Mouse (Mus musculus) liver, embryonic 15.5 days (tissue): ENCODE measurements around the gene Olfr6. TPM values are rescaled to one million over a fixed set of nuclear protein-coding genes. Genes with fewer than 3 reads are reported as not detected.
"Not testable (repeated sequence)": the region's sequence is repeated elsewhere in the genome, so short reads cannot be mapped to it uniquely, and the experiment has no call there.

Source experiments
- ATAC-seq: fragments of 200-750 bp; cut with Nextera tagmentation; 2 replicates; pipeline ENCODE4 v1.8.0; 2017; ENCODE audit warnings: moderate number of reproducible peaks, mild to moderate bottlenecking, moderate library complexity; ENCODE audit not compliant: insufficient read depth
- H3K27ac ChIP-seq: fragments of 300-500 bp; sonication (generic); replicated peaks from 2 replicates; pipeline ENCODE4 v1.5.1; 2015; ENCODE audit warnings: mild to moderate bottlenecking, inconsistent platforms
- H3K27me3 ChIP-seq: fragments of 300-500 bp; sonication (generic); 2 replicates; pipeline ENCODE4 v1.6.1; 2015; ENCODE audit warnings: mild to moderate bottlenecking, inconsistent platforms
- H3K36me3 ChIP-seq: fragments of 300-500 bp; sonication (generic); replicated peaks from 2 replicates; pipeline ENCODE4 v1.6.1; 2015; ENCODE audit warnings: moderate library complexity, mild to moderate bottlenecking, inconsistent platforms
- H3K4me1 ChIP-seq: fragments of 300-500 bp; sonication (generic); replicated peaks from 2 replicates; pipeline ENCODE4 v1.6.1; 2015; ENCODE audit warnings: inconsistent platforms
- H3K4me2 ChIP-seq: fragments of 300-500 bp; sonication (generic); 2 replicates; pipeline ENCODE4 v1.6.1; 2015; ENCODE audit warnings: moderate library complexity, mild to moderate bottlenecking, inconsistent platforms
- H3K4me3 ChIP-seq: fragments of 300-500 bp; sonication (generic); replicated peaks from 2 replicates; pipeline ENCODE4 v1.5.1; 2015; ENCODE audit warnings: mild to moderate bottlenecking, inconsistent platforms
- H3K9ac ChIP-seq: fragments of 300-500 bp; sonication (generic); 2 replicates; pipeline ENCODE4 v1.6.1; 2015; ENCODE audit warnings: moderate library complexity, mild to moderate bottlenecking, inconsistent platforms
- H3K9me3 ChIP-seq: fragments of 300-500 bp; sonication (generic); replicated peaks from 2 replicates; pipeline ENCODE4 v1.6.1; 2016; ENCODE audit warnings: inconsistent platforms
- WGBS: fragments of 180-500 bp; shearing (Covaris S2); methylation state at CpG from one replicate; pipeline ENCODE4 v1.1.7; 2015; ENCODE audit warnings: mixed read lengths; ENCODE audit not compliant: insufficient replicate concordance; 5-methylcytosine and 5-hydroxymethylcytosine counted together
- polyA plus RNA-seq: library from polyadenylated mRNA; unstranded; fragments of >200 nt; fragmentation: Nextera tagmentation; extraction: Ambion mirVana; gene quantifications from 2 replicates; pipeline ENCODE4 v1.2.1, GENCODE M21; 2015

The Olfr6 gene
- not detected in 2 replicates for polyA plus RNA-seq

DNA sequence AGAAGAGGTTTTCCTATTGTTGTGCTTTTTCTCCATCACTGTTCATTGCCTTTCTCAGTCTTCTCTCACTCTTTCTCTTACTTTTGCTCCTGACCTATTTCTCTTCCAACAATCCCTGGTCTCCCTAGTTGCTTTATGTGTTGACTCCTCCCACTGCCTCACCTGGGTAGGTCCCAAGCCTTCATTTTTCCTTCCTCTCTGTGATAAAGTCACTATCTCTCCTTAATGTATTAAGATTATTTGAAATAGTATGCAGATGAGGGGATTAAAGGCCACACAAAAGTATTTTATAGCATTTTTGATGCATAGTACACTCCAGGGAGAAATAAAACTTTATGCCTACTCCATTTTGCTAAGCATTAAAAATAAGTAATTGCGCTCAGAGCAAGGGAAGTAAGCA lies at the start of gene Olfr6:
TSS of gene Olfr6 (minus strand) at position 101 of the 400 bp plus-strand sequence.
- Histone ChIP-seq H3K27ac (no peak within 1 kb of the TSS), H3K4me3 (no peak within 1 kb of the TSS), H3K27me3 (no peaks in the 10 kb centered on the region), H3K4me1 (no peaks in the 10 kb centered on the region), H3K4me2 (no peak within 1 kb of the TSS), H3K36me3 (no peaks in the 10 kb centered on the region), H3K9ac (no peak within 1 kb of the TSS), H3K9me3 (no peaks in the 10 kb centered on the region)
- ATAC-seq: no peak
- 69% methylated on average over 1 of the region's 1 CpGs for WGBS

DNA sequence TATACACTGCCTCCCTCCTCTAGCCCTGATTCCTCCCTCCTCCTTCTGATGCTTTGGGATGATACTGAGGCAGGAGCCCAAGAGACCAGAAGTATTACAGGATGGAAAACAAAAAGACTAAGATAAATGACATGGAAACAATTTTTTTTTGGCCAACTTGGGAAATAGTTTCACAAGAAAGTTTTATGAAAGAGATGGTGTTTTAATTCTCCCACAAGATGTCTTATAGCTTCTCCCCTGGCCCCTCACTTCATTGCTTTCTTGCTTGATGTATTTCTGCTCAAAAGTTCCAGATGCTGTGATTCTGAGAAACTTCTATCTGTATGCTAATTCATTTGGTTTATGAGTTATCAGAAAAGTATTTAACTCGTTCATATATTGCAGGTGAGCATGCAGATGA lies 42.2 kb upstream of the Olfr6 start, which contains the start of gene Olfr2:
TSS of gene Olfr2 (minus strand) at position 101 of the 400 bp plus-strand sequence.
- Histone ChIP-seq H3K27me3 (no peaks in the 10 kb centered on the region), H3K9me3 (no peaks in the 10 kb centered on the region), H3K4me1 (no peaks in the 10 kb centered on the region), H3K27ac (no peak within 1 kb of the TSS), H3K36me3 (no peaks in the 10 kb centered on the region), H3K4me2 (no peak within 1 kb of the TSS), H3K4me3 (no peak within 1 kb of the TSS), H3K9ac (no peak within 1 kb of the TSS)
- 21% methylated on average over 1 of the region's 1 CpGs for WGBS
- no peak for ATAC-seq

DNA sequence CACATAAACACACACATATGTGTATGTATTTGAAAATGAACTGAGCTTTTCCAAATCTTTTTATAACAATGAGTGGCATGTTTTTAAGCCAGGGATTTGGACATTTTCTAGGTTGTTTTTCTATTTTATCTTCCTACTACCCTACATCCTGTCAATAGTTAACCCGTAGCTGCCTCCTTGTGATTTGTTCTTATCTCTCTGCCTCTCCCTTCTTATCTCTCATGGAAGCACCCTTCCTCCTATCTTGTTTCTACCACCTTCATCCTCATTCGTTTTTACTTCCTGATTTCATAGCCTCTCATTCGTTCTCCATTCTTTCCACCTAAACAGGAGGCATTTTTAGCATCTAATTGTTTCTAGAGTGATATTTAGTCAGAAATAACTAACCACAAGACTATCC lies 40.4 kb upstream of the Olfr6 start:
- Histone ChIP-seq H3K36me3 (no peaks in the 10 kb centered on the region), H3K4me2 (no peak overlapping the region), H3K4me1 (no peaks in the 10 kb centered on the region), H3K9me3 (no peaks in the 10 kb centered on the region), H3K4me3 (no peak overlapping the region), H3K27ac (no peak overlapping the region), H3K9ac (no peak overlapping the region), H3K27me3 (no peaks in the 10 kb centered on the region)
- WGBS: 8% methylated on average over 3 of the region's 3 CpGs
- no peak for ATAC-seq

DNA sequence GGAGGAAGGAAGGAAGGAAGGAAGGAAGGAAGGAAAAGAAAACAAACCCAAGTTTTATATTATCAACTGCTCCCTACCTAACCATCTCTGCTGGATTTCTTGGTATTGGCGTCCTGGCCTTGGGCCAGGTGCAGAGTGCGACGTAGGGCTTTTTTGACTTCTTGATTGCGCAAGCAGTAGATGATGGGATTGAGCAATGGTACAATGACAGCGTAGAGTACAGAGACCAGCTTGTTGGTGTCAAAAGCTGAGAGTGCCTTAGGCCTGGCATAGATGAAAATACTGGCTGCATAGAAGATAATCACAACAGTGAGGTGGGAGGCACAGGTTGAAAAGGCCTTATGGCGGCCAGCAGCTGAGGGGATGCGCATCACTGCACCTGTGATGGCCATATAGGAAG lies 37.1 kb upstream of the Olfr6 start:
- no peak overlapping the region for H3K4me3 ChIP-seq
- no peak for ATAC-seq
- H3K27me3 ChIP-seq: no peaks in the 10 kb centered on the region
- H3K4me2 ChIP-seq: no peak overlapping the region
- WGBS: 70% methylated on average over 7 of the region's 7 CpGs
- no peaks in the 10 kb centered on the region for H3K36me3 ChIP-seq
- H3K9ac ChIP-seq: no peak overlapping the region
- H3K27ac ChIP-seq: no peak overlapping the region
- H3K9me3 ChIP-seq: no peaks in the 10 kb centered on the region
- H3K4me1 ChIP-seq: no peaks in the 10 kb centered on the region

DNA sequence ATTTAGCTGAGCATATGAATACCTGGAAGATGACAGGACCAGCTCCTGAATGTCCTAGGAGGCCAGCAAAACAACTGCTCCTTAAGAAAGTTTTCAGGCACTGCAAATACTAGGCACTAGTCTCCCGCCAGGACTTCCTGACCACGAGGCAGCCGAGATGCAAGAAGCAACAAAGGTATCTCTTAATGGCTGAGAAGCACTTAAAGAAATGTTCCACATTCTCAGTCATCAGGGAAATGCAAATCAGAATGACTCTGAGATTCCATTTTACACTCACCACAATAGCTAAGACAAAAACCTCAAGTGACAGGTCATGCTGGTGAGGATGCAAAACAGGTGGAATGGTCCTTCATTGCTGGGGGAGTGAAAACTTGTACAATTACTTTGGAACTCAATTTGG lies 21.5 kb upstream of the Olfr6 start:
- no peak overlapping the region for H3K4me2 ChIP-seq
- H3K4me3 ChIP-seq: no peak overlapping the region
- H3K4me1 ChIP-seq: no peaks in the 10 kb centered on the region
- 63% methylated on average over 3 of the region's 3 CpGs for WGBS
- H3K9me3 ChIP-seq: no peaks in the 10 kb centered on the region
- no peak overlapping the region for H3K9ac ChIP-seq
- no peaks in the 10 kb centered on the region for H3K27me3 ChIP-seq
- no peak overlapping the region for H3K27ac ChIP-seq
- no peak for ATAC-seq
- no peaks in the 10 kb centered on the region for H3K36me3 ChIP-seq

DNA sequence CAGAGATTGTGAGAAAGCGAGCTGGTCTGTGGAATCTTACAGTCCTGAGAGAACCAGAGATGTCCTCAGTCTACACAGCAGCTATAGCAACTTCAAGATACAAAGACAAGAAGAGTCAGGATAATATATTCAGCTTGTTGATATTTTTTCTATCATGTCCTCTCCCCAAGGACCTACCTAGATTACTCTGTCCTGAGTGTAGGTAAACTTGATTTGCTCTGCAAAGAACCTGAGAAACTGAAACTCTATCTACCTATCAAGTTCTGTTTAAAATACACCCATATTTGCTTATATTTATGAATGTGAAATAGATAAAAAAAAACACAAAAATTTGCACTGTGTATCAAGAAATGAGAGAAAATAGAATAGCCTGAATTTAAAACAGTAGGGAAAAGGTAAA lies 11.6 kb upstream of the Olfr6 start, which contains the start of gene Olfr711:
TSS of gene Olfr711 (minus strand) at position 101 of the 400 bp plus-strand sequence.
- ATAC-seq: no peak
- H3K4me1 ChIP-seq: no peaks in the 10 kb centered on the region
- no peaks in the 10 kb centered on the region for H3K27me3 ChIP-seq
- no peaks in the 10 kb centered on the region for H3K9me3 ChIP-seq
- no peak within 1 kb of the TSS for H3K4me2 ChIP-seq
- H3K9ac ChIP-seq: no peak within 1 kb of the TSS
- H3K36me3 ChIP-seq: no peaks in the 10 kb centered on the region
- no peak within 1 kb of the TSS for H3K27ac ChIP-seq
- H3K4me3 ChIP-seq: no peak within 1 kb of the TSS
- 33% methylated on average over 1 of the region's 1 CpGs for WGBS

DNA sequence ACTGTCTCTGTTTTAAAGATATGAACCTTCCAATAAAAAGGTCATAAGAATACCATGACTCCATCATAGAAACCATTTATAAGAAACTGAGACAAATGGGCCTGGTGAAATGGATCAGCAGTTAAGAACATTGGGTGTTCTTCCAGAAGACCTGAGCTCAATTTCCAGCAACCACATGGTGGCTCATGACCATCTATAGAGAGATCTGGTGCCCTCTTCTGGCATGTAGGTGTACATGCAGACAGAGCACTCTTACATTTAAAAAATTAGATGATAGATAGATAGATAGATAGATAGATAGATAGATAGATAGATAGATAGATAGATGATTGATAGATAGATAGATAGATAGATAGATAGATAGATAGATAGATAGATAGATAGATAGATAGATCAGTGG lies 3.8 kb upstream of the Olfr6 start:
- not testable (repeated sequence) for H3K27ac ChIP-seq, H3K9ac ChIP-seq, H3K27me3 ChIP-seq, H3K4me1 ChIP-seq, ATAC-seq, H3K4me2 ChIP-seq, H3K36me3 ChIP-seq, H3K9me3 ChIP-seq, H3K4me3 ChIP-seq

DNA sequence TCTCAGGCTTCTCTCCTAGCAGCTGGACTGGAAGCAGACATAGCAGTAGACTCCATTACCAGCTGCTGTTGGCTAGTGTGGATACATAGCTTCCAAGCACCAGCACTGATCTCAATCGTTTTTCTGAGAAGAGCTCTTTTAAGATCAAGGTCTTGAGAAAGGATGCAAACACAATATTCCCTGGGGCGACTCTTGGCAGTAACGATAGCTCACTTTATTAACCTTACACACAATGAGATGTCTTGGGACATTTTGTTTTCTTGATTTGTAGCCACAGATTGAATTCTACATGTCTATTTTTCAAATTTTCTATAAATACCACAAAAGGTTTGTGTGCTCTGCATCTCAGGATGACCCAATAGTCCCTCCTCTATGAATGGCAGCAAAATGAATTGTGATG lies 15.5 kb downstream of the Olfr6 start, which contains the start of gene Olfr710:
TSS of gene Olfr710 (minus strand) at position 101 of the 400 bp plus-strand sequence.
- Histone ChIP-seq H3K4me1 (no peaks in the 10 kb centered on the region), H3K4me2 (no peak within 1 kb of the TSS), H3K27me3 (no peaks in the 10 kb centered on the region), H3K9ac (no peak within 1 kb of the TSS), H3K36me3 (no peaks in the 10 kb centered on the region), H3K9me3 (no peaks in the 10 kb centered on the region), H3K4me3 (no peak within 1 kb of the TSS), H3K27ac (no peak within 1 kb of the TSS)
- ATAC-seq: no peak
- WGBS: 46% methylated on average over 3 of the region's 3 CpGs

DNA sequence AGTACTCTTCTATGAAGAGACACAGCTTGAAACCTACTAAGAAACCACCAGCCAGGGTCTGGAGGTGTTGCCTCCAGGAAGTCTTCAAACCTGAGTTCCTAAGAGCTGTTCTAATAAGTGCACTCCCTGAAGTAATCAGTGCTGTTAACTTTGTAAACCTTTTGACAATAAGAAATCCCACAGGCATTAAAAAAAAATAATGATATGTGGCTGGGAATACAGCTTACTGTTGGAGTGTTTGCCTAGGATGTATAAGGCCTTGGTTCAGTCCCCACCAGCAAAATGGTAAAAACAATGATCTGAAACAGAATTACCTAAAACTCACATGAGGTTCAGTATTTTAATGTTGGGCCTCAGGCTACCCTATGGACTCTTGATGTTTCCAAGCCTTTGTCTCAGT lies 31.6 kb downstream of the Olfr6 start, which contains the start of gene Olfr709-ps1:
TSS of gene Olfr709-ps1 (minus strand) at position 101 of the 400 bp plus-strand sequence.
- H3K27ac ChIP-seq: no peak within 1 kb of the TSS
- H3K4me2 ChIP-seq: no peak within 1 kb of the TSS
- no peaks in the 10 kb centered on the region for H3K27me3 ChIP-seq
- no peak within 1 kb of the TSS for H3K4me3 ChIP-seq
- no peak for ATAC-seq
- no peaks in the 10 kb centered on the region for H3K9me3 ChIP-seq
- no peaks in the 10 kb centered on the region for H3K4me1 ChIP-seq
- no peaks in the 10 kb centered on the region for H3K36me3 ChIP-seq
- no peak within 1 kb of the TSS for H3K9ac ChIP-seq

DNA sequence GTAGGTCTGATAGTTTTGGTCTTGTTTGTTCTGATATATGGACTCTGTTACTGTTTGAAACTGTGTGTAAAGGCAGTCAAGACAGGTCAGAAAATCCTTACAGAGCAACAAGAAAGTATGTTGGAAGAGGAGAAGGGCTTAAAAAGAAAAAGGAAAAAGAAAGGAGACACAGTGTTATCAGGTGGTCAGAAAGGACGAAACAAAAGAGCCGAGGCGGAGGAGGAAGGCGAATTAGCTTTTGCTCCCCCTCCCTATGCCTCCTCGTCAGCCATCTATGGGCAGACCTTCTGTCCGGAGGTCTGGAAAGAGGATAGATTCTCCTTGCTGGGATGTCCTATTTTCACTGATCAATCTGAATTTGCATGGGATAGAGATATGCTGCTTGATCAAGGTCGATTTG lies 42.8 kb downstream of the Olfr6 start:
- H3K4me3 ChIP-seq, H3K4me1 ChIP-seq, H3K36me3 ChIP-seq, H3K4me2 ChIP-seq, H3K9ac ChIP-seq, H3K27ac ChIP-seq, H3K27me3 ChIP-seq, H3K9me3 ChIP-seq, ATAC-seq: not testable (repeated sequence)
- 73% methylated on average over 7 of the region's 7 CpGs for WGBS

DNA sequence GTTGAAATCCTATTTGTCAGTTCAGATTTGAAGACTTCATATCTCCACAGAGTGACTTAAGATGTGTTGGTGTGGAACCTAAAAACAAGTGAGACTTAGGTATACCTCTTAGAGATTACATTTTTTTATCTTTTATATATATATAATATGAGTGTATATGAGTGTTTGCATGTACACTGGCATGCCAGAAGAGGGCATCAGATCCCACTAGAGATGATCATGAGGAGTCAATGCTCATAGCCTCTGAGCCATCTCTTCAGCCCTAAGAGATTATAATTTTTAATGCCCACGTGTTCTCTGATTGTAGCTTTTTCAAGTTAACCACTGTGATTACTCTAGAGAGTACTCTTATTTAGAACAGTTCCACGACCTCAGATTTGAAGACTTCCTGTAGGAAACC lies 56.1 kb downstream of the Olfr6 start, which contains the start of gene Olfr1532-ps1:
TSS of gene Olfr1532-ps1 (plus strand) at position 326 of the 400 bp plus-strand sequence.
- no peaks in the 10 kb centered on the region for H3K9me3 ChIP-seq
- no peaks in the 10 kb centered on the region for H3K36me3 ChIP-seq
- WGBS: 42% methylated on average over 2 of the region's 2 CpGs
- H3K4me2 ChIP-seq: no peak within 1 kb of the TSS
- H3K9ac ChIP-seq: no peak within 1 kb of the TSS
- H3K4me1 ChIP-seq: no peaks in the 10 kb centered on the region
- H3K4me3 ChIP-seq: no peak within 1 kb of the TSS
- H3K27me3 ChIP-seq: no peaks in the 10 kb centered on the region
- ATAC-seq: no peak
- H3K27ac ChIP-seq: no peak within 1 kb of the TSS
